Mouse (Mus musculus) small intestine, adult 2 months (tissue): Measurements from ENCODE around the gene Syne2. TPM values are rescaled to one million over a fixed set of nuclear protein-coding genes. Genes with fewer than 3 reads are reported as not detected.
A peak's percentile ranks its signal among the peaks of the same experiment; 100 is the strongest.

Experiments used
- H3K27ac ChIP-seq: fragments of 200-500 bp; 2 replicates; pipeline ENCODE4 v1.5.1; 2012; ENCODE audit warnings: low read depth, low read length, control low read depth, inconsistent platforms; ENCODE audit not compliant: insufficient read depth
- H3K27me3 ChIP-seq: fragments of 200-500 bp; 2 replicates; pipeline ENCODE4 v1.6.1; 2012; ENCODE audit warnings: mild to moderate bottlenecking, moderate library complexity, low read length, inconsistent platforms; ENCODE audit not compliant: control insufficient read depth, insufficient read depth
- H3K36me3 ChIP-seq: fragments of 200-500 bp; 2 replicates; pipeline ENCODE4 v1.6.1; 2012; ENCODE audit warnings: mild to moderate bottlenecking, low read length, control low read depth, inconsistent platforms; ENCODE audit not compliant: control insufficient read depth, insufficient read depth
- H3K4me1 ChIP-seq: fragments of 200-500 bp; 2 replicates; pipeline ENCODE4 v1.6.1; 2012; ENCODE audit warnings: low read length, inconsistent platforms, mixed read lengths; ENCODE audit not compliant: control insufficient read depth, insufficient read depth, insufficient read length
- H3K4me3 ChIP-seq: fragments of 200-500 bp; 2 replicates; pipeline ENCODE4 v1.5.1; 2012; ENCODE audit warnings: low read depth, mild to moderate bottlenecking, control low read depth, inconsistent platforms, low read length, moderate library complexity
- CTCF ChIP-seq: fragments of 200-500 bp; IDR thresholded peaks from 2 replicates; pipeline ENCODE4 v1.5.1; 2012; ENCODE audit warnings: low read depth, mild to moderate bottlenecking, control low read depth, inconsistent platforms, low read length, moderate library complexity, mixed read lengths; ENCODE audit not compliant: insufficient replicate concordance, insufficient read length; ENCODE audit errors: extremely low read depth
- POLR2A ChIP-seq: fragments of 200-500 bp; IDR thresholded peaks from 2 replicates; pipeline ENCODE4 v1.6.1; 2012; ENCODE audit warnings: low read depth, mild to moderate bottlenecking, control low read depth, inconsistent platforms, low read length, moderate library complexity
- WGBS: fragments of 180-500 bp; shearing (Covaris S2); methylation state at CpG from one replicate; pipeline ENCODE4 v1.1.7; 2018; 5-methylcytosine and 5-hydroxymethylcytosine counted together
- polyA plus RNA-seq: library from polyadenylated mRNA; depleted of rRNA; stranded (reverse); fragments of >200 nt; gene quantifications from 2 replicates; pipeline ENCODE4 v1.2.3, GENCODE M21; 2012

Syne2 gene
- polyA plus RNA-seq, 1 experiment: 39.8 TPM

- Histone ChIP-seq H3K36me3 (peaks cover 42% of the 10 kb centered on the region), H3K4me3 (no peak overlapping the region), H3K4me1 (peaks cover 10% of the 10 kb centered on the region), H3K27me3 (no peaks in the 10 kb centered on the region), H3K27ac (peak overlapping the region; percentile 38; the same call in 1 of the 2 replicates)
- TF ChIP-seq POLR2A (no peak), CTCF (no peak)
- 59% methylated on average over 15 of the region's 15 CpGs for WGBS
Observed at GRCm38 (mm10) chr12:76093613-76094588, 276.0 kb downstream of the Syne2 start.

- TF ChIP-seq POLR2A: no peak
- no peak for TF ChIP-seq CTCF
- H3K4me3 ChIP-seq: no peak overlapping the region
- no peak overlapping the region for H3K27ac ChIP-seq
- WGBS: 87% methylated on average over 30 of the region's 30 CpGs
- peaks cover 12% of the 10 kb centered on the region for H3K4me1 ChIP-seq
- H3K27me3 ChIP-seq: no peaks in the 10 kb centered on the region
- peaks cover 56% of the 10 kb centered on the region for H3K36me3 ChIP-seq
Observed at GRCm38 (mm10) chr12:76095117-76096035, 277.4 kb downstream of the Syne2 start.

GRCm38 (mm10) chr12:76102621-76103020 is 284.7 kb downstream of the Syne2 start:
- TF ChIP-seq CTCF (no peak), POLR2A (no peak)
- no peak overlapping the region for H3K4me3 ChIP-seq
- WGBS: 88% methylated on average over 12 of the region's 12 CpGs
- 0 out of 2 replicates have a peak, but pooled peaks cover 2% of the 10 kb centered on the region for H3K4me1 ChIP-seq
- no peaks in the 10 kb centered on the region for H3K27me3 ChIP-seq
- H3K36me3 ChIP-seq: peaks cover 90% of the 10 kb centered on the region
- no peak overlapping the region for H3K27ac ChIP-seq

GRCm38 (mm10) chr12:76104596-76105351 is 286.8 kb downstream of the Syne2 start:
- Histone ChIP-seq H3K4me3 (no peak overlapping the region), H3K4me1 (no peaks in the 10 kb centered on the region), H3K27ac (no peak overlapping the region), H3K27me3 (no peaks in the 10 kb centered on the region), H3K36me3 (peaks cover 90% of the 10 kb centered on the region)
- 91% methylated on average over 20 of the region's 20 CpGs for WGBS
- TF ChIP-seq CTCF: no peak
- no peak for TF ChIP-seq POLR2A

GRCm38 (mm10) chr12:76109646-76110405 is 291.9 kb downstream of the Syne2 start:
- no peak overlapping the region for H3K27ac ChIP-seq
- H3K4me3 ChIP-seq: no peak overlapping the region
- no peak for TF ChIP-seq POLR2A
- no peak for TF ChIP-seq CTCF
- H3K27me3 ChIP-seq: no peaks in the 10 kb centered on the region
- WGBS: 92% methylated on average over 15 of the region's 15 CpGs
- peaks cover 58% of the 10 kb centered on the region for H3K36me3 ChIP-seq
- no peaks in the 10 kb centered on the region for H3K4me1 ChIP-seq

- WGBS: 68% methylated on average over 3 of the region's 3 CpGs
Observed at GRCm38 (mm10) chr12:76111046-76111445, 293.1 kb downstream of the Syne2 start.

More at GRCm38 (mm10) chr12:76111046-76111445, 293.1 kb downstream of the Syne2 start:
- no peak overlapping the region for H3K27ac ChIP-seq
- TF ChIP-seq CTCF (no peak), POLR2A (no peak)
- H3K36me3 ChIP-seq: peaks cover 46% of the 10 kb centered on the region
- no peaks in the 10 kb centered on the region for H3K4me1 ChIP-seq
- H3K27me3 ChIP-seq: no peaks in the 10 kb centered on the region
- H3K4me3 ChIP-seq: no peak overlapping the region
